Mouse (Mus musculus) brain, embryonic 14.5 days (tissue): ENCODE results near the gene Slc8a3. TPM values are rescaled to one million over a fixed set of nuclear protein-coding genes. Genes with fewer than 3 reads are reported as not detected.
"Not testable (repeated sequence)": the region's sequence is repeated elsewhere in the genome, so short reads cannot be mapped to it uniquely, and the experiment has no call there.

ENCODE experiments used
- DNase-seq: peaks from one replicate; pipeline ENCODE4 v3.0.0-alpha.2; 2011; ENCODE audit warnings: low read depth
- CTCF ChIP-seq: fragments of 200-500 bp; IDR thresholded peaks from 2 replicates; pipeline ENCODE4 v1.5.1; 2012; ENCODE audit warnings: inconsistent platforms, mild to moderate bottlenecking, moderate library complexity, borderline replicate concordance; ENCODE audit not compliant: insufficient read depth, insufficient read length; ENCODE audit errors: extremely low read depth
- POLR2A ChIP-seq: fragments of 200-500 bp; IDR thresholded peaks from 2 replicates; pipeline ENCODE4 v1.6.1; 2012; ENCODE audit warnings: mild to moderate bottlenecking, inconsistent platforms, borderline replicate concordance; ENCODE audit not compliant: poor library complexity, insufficient read depth, insufficient read length, severe bottlenecking; ENCODE audit errors: extremely low read depth
- polyA plus RNA-seq: library from polyadenylated mRNA; depleted of rRNA; stranded (reverse); fragments of >200 nt; gene quantifications from 2 replicates; pipeline ENCODE4 v1.2.3, GENCODE M21; 2012; rRNA removed

Slc8a3 gene
- polyA plus RNA-seq: 6.2 and 11.7 TPM in 2 replicates

GRCm38 (mm10) chr12:81332875-81333421, at the start of gene Slc8a3:
TSS of gene Slc8a3 (minus strand) at chr12:81333180.
- peak; percentile 83 for DNase-seq
- no peak for TF ChIP-seq CTCF
- TF ChIP-seq POLR2A: 0 out of 2 replicates have a peak, but pooled peaks have one; percentile 13

GRCm38 (mm10) chr12:81379364-81379763, 46.4 kb upstream of the Slc8a3 start, which contains the start of gene Gm4787:
TSS of gene Gm4787 (minus strand) at chr12:81379464.
- not testable (repeated sequence) for DNase-seq

DNA sequence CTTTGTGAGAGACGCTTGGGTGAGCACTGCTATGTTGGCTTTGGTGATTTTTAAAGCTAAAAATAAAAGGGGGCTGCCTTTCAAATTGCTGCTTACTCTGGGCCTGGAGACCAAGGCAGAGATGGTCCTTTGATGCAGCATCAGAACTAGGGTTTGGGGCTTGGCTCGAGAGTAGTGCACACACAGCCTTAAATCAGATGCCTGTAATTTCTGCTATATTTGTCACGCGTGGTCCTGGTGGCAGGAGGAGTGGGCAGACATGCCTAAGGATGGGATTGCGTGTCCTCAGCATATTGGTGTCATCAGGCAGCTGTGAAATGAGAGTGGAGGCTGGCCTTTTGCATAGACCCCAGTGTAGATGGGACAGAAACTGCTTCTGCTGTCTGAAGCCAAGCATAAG, 861 bp upstream of the Slc8a3 start:
- DNase-seq: no peak
- TF ChIP-seq CTCF (no peak), POLR2A (no peak)

DNA sequence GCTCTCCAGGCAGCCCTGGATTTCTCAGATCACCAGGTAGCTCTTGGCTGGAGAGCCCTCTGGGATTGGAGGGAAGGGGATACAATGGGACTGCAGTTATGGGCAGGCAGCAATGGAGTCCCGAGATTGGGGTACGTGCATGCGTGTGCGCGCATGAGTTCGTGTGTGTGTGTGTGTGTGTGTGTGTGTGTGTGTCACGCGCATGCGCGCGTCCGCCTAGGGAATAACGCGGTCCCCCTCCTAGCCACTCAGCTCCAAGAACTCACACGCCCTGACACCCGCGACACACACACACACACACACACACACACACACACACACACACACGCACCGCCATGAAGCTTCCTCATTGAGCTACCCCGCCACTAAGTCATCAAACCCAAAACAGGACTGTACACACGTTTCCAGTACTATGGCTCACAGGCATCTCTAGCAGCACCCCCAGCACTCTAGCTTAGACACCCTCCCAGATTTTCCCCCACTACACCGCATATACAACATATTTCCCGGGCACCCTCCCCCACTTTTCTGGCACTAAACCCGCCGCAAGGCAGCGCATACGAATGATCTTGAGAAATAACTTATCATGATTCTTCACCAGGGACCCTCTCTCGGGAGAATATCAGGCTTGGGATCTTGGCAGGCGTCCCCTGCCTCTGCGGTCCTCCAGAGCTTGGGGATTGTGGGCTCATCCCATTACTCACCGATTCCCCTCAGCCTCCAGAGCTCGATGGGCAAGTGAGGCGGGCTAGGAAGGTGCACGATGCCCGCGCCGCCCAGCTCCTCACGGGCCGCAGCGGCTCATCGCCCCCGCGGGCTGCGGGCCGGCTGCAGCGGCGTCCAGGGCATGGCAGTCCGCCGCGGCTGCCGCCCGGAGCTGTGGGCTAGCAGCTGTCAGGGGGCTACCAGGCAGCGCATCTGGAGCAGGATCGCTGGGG, 774 bp downstream of the Slc8a3 start:
- TF ChIP-seq POLR2A: no peak
- TF ChIP-seq CTCF: no peak
- peak; percentile 93 for DNase-seq

GRCm38 (mm10) chr12:81331046-81331638, 1.8 kb downstream of the Slc8a3 start:
- peak; percentile 18 for DNase-seq
- TF ChIP-seq POLR2A (no peak), CTCF (no peak)

DNA sequence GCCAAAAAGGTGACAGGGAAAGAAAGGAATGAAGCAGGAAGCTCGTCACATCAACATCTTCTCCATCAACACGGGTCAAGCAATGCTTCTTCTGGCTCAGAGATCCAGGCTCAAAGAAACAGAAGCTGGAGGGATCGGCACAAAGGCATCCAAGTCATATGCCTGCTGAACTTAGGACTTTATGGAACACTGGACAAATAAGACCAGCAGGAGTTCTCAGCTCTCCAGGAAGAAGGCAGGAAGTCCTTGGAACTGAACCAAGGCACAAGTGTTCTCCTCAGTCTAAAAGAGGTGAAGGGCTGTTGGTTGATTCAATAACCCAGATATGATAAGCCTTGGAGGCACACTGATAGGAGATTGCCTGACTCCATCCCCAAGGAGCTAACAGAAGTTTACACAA, 8.0 kb downstream of the Slc8a3 start:
- no peak for DNase-seq

DNA sequence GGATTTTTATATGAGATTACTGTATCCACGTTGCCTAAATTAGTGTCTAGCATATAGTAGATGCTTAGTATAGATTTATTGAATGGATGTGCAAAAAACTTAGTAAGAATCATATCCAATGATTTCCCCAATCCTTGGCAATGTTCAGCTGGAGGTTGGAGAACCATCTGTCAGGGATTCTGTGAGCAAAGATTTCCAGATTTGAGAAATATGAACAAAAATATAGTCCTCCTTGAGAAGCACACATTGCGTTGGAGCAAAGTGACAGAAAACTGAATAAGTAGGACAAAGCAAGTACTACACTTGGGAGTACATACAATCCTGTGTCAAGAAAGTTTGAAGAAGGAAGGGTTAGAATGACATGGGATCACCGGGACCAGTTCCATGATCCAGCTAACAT, 8.9 kb downstream of the Slc8a3 start:
- no peak for TF ChIP-seq CTCF
- TF ChIP-seq POLR2A: no peak
- DNase-seq: peak; percentile 4

More for the DNA sequence above, 8.0 kb downstream of the Slc8a3 start:
- TF ChIP-seq CTCF (no peak), POLR2A (no peak)

DNA sequence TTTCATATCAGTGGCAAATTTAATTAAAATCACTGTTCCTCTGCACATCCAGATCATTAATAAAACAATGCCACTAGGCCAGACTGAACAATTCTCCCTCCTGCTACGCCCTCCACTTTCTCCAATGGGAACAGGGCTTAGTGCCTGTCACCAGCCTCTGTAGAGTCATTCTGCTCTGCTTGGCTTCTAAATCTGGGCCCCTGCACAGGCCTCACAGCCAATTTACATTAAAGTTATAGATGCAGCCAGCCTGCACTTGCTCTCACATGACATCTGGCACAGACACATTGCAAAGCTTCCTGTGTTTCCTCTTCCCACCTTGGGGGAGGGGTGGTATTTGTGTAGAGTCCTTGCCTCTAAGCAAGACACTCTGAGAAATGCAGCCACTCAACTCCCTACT, 12.0 kb downstream of the Slc8a3 start:
- peak; percentile 52 for DNase-seq
- TF ChIP-seq POLR2A: no peak
- no peak for TF ChIP-seq CTCF

DNA sequence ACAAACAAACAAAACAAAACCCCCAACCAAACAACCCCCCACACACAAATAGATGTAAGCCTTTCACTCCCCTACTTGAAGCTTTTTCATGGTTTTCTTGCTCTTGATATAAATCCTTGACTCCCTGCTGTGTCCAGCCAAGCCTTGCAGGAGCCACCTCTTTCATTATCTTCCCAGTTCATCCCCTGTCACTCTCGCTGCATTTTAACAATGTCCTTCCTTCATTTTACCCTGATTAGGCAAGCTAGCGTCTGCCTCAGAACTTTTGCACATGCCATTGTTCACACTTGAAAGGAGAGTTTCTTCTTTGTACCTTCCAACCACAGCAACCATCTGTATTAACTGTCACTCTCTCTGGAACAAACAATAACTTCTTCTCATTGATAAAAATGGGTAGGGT, 15.2 kb downstream of the Slc8a3 start:
- TF ChIP-seq POLR2A (no peak), CTCF (no peak)
- DNase-seq: no peak

GRCm38 (mm10) chr12:81315953-81316352, 17.0 kb downstream of the Slc8a3 start:
- peak; percentile 17 for DNase-seq
- TF ChIP-seq CTCF: no peak
- no peak for TF ChIP-seq POLR2A

DNA sequence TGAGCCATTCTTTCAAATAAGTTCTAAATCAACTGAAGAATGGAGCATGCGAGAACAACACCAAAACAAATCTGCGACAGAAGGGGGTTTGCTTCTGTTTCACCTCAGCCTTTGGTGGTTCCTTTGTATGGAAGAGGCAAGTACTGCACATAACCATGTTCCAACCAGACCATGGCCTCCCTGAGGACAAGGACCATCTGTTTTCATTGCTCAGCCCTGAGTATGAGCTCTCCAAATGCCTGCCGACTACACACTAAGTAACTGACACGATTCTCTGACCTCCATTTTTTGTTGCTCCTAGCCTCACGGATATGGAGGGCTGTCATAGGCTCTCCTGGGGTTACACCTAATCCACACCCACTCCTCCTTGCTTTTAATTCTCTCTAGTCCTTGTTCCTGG, 29.4 kb downstream of the Slc8a3 start:
- TF ChIP-seq CTCF (no peak), POLR2A (no peak)
- no peak for DNase-seq
